Mouse (Mus musculus) stomach, postnatal 0 days (tissue): ENCODE data around the gene Lck. TPM values are rescaled to one million over a fixed set of nuclear protein-coding genes. Genes with fewer than 3 reads are reported as not detected.

Experiments used
- ATAC-seq: fragments of 200-750 bp; cut with Nextera tagmentation; 2 replicates; pipeline ENCODE4 v1.8.0; 2017; ENCODE audit not compliant: low FRiP score, low TSS enrichment
- DNase-seq: peaks from one replicate; pipeline ENCODE4 v3.0.0-alpha.2; 2016; ENCODE audit warnings: low spot score
- H3K27ac ChIP-seq: fragments of 300-500 bp; sonication (generic); replicated peaks from 2 replicates; pipeline ENCODE4 v1.5.1; 2014; ENCODE audit warnings: mild to moderate bottlenecking, control low read depth
- H3K27me3 ChIP-seq: fragments of 300-500 bp; sonication (generic); 2 replicates; pipeline ENCODE4 v1.6.1; 2014; ENCODE audit warnings: low read length; ENCODE audit not compliant: control insufficient read depth, insufficient read depth
- H3K36me3 ChIP-seq: fragments of 300-500 bp; sonication (generic); 2 replicates; pipeline ENCODE4 v1.6.1; 2014; ENCODE audit warnings: low read length, mixed read lengths; ENCODE audit not compliant: control insufficient read depth, insufficient read depth
- H3K4me1 ChIP-seq: fragments of 300-500 bp; sonication (generic); replicated peaks from 2 replicates; pipeline ENCODE4 v1.6.1; 2014; ENCODE audit warnings: antibody characterized with exemption; ENCODE audit not compliant: control insufficient read depth, insufficient read depth
- H3K4me2 ChIP-seq: fragments of 300-500 bp; sonication (generic); replicated peaks from 2 replicates; pipeline ENCODE4 v1.6.1; 2014; ENCODE audit warnings: low read depth, mild to moderate bottlenecking, control low read depth, moderate library complexity
- H3K4me3 ChIP-seq: fragments of 300-500 bp; sonication (generic); 2 replicates; pipeline ENCODE4 v1.5.1; 2014; ENCODE audit warnings: low read depth, low read length, control low read depth
- H3K9ac ChIP-seq: fragments of 300-500 bp; sonication (generic); 2 replicates; pipeline ENCODE4 v1.6.1; 2014; ENCODE audit warnings: mild to moderate bottlenecking, low read length, control low read depth, mixed read lengths
- H3K9me3 ChIP-seq: fragments of 300-500 bp; sonication (generic); 2 replicates; pipeline ENCODE4 v1.6.1; 2016; ENCODE audit warnings: low read length; ENCODE audit not compliant: control insufficient read depth
- CTCF ChIP-seq: IDR thresholded peaks from 2 replicates; pipeline ENCODE4 v1.5.1; 2016; ENCODE audit warnings: antibody characterized with exemption, low read depth, mild to moderate bottlenecking, moderate library complexity
- EP300 ChIP-seq: optimal IDR thresholded peaks from 2 replicates; pipeline ENCODE3; 2016; ENCODE audit warnings: antibody characterized with exemption
- WGBS: fragments of 180-500 bp; shearing (Covaris S2); extraction: QIAGEN DNeasy Blood & Tissue Kit; methylation state at CpG from one replicate; pipeline ENCODE4 v1.1.7; 2014; 5-methylcytosine and 5-hydroxymethylcytosine counted together
- polyA plus RNA-seq: library from polyadenylated mRNA; unstranded; fragments of >200 nt; fragmentation: Nextera tagmentation; extraction: Ambion mirVana; gene quantifications from 2 replicates; pipeline ENCODE4 v1.2.1, GENCODE M21; 2015

The Lck gene
- polyA plus RNA-seq, 1 experiment from 2014 or later: 1.9 TPM

DNA sequence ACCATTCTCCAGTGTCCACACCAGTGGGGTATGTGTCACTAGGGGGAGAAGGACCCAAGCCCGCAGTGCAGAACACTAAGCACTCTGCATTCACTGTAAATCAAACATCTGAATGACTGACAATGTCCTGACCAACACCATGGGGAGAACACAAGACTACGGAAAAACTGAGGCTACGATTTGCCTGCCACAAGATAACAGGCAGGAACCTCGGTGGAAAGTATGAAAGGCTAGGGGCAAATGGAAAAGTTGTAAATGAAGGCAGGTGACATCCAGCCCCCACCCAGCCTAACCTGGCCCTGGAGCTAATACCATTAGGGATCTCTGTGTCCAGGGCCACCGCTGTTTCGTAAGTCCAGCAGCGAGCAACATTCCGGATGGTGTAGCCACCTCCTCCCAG, 54.9 kb downstream of the Lck start:
- no peak for ATAC-seq
- 87% methylated on average over 8 of the region's 8 CpGs for WGBS

DNA sequence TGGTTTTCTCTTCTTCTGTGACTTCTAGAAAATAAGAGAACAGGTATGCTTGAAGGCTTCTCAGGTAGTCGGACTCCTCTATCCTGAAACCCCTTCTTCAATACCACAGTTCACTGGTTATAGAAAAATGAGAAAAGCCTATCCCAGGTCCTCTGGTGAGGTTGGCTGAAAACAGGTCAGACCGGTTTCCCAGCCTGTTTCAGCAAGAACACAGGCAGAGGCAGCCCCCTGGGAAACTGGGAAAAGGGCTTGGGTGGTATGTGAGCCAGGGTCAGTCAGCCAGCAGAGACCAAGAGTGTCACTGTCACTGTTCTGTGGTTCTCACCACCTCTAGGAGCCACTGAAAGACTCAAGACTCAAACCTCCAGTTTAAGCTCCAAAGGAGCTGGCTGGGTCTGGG, 56.5 kb downstream of the Lck start:
- Histone ChIP-seq H3K4me1 (no peaks in the 10 kb centered on the region), H3K4me3 (no peak overlapping the region), H3K27me3 (no peaks in the 10 kb centered on the region), H3K36me3 (peaks cover 18% of the 10 kb centered on the region), H3K9ac (no peak overlapping the region), H3K4me2 (no peak overlapping the region), H3K9me3 (no peaks in the 10 kb centered on the region), H3K27ac (peak overlapping the region; percentile 69)
- 24% methylated on average over 2 of the region's 2 CpGs for WGBS
- no peak for ATAC-seq
- peak; percentile 81 for DNase-seq
- TF ChIP-seq EP300: no peak
- no peak for TF ChIP-seq CTCF

More for the DNA sequence above, 54.9 kb downstream of the Lck start:
- Histone ChIP-seq H3K27me3 (no peaks in the 10 kb centered on the region), H3K9me3 (no peaks in the 10 kb centered on the region), H3K36me3 (peaks cover 20% of the 10 kb centered on the region), H3K4me1 (no peaks in the 10 kb centered on the region), H3K4me3 (no peak overlapping the region), H3K9ac (no peak overlapping the region), H3K4me2 (no peak overlapping the region), H3K27ac (no peak overlapping the region)
- TF ChIP-seq CTCF (no peak), EP300 (no peak)
- DNase-seq: no peak

DNA sequence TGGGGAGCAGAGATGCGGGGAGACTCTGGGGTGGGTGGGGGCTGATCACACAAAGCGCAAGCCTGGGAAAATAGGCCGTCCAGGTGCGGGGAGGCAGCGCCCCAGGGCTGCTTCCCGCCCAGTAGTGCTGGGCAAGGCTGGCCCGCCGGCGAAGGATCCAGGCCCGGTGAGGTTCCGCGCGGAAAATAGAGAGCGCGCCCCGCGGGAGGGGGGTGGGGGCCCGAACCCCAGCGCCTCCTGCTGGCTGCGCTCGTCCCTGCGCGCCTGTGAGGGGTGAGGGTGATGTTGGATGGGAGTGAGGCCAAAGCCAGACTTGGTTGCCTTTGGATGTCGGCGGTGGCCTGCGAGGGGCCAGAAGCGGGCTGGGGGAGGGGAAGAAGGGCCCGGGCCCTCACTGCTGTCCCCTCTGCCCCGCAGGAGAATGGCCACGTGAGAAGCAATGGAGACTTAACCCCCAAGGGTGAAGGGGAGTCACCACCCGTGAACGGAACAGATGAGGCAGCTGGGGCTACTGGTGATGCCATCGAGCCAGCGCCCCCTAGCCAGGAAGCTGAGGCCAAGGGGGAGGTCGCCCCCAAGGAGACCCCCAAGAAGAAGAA, 59.0 kb downstream of the Lck start:
- Histone ChIP-seq H3K36me3 (peaks cover 4% of the 10 kb centered on the region; the same call in 1 of the 2 replicates), H3K9ac (peak overlapping the region; percentile 97), H3K4me3 (peak overlapping the region; percentile 94), H3K4me1 (0 out of 2 replicates have a peak, but pooled peaks cover under 1% of the 10 kb centered on the region), H3K27me3 (no peaks in the 10 kb centered on the region), H3K27ac (peak overlapping the region; percentile 90), H3K4me2 (peak overlapping the region; percentile 90), H3K9me3 (no peaks in the 10 kb centered on the region)
- WGBS: under 1% methylated on average over 31 of the region's 35 CpGs
- TF ChIP-seq EP300 (no peak), CTCF (peak; percentile 87)
- DNase-seq (peak; percentile 76), ATAC-seq (peak; percentile 69)

DNA sequence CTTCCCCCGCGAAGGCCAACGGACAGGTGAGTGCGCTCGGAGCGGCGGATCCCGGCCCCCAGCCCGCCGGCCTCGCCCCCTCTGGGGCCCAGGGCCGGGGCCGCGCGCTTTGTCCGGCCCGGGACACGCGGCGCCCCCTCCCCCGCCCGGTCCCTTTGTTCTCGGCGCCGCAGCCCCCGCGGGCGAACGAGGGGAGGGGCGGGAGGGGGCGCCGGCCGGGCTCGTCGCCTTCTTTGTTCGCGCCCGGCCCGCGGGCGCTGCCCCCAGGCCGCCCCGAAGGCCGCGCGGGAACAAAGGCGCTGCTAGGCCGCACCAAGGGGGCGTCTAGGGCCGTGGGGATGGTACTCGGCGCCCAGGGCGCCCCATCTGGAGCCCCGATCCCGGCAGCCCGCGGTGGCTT, 59.5 kb downstream of the Lck start:
- Histone ChIP-seq H3K9me3 (no peaks in the 10 kb centered on the region), H3K36me3 (peaks cover 4% of the 10 kb centered on the region; the same call in 1 of the 2 replicates), H3K4me3 (peak overlapping the region; percentile 94), H3K4me1 (0 out of 2 replicates have a peak, but pooled peaks cover 3% of the 10 kb centered on the region), H3K4me2 (peak overlapping the region; percentile 90), H3K9ac (peak overlapping the region; percentile 97), H3K27me3 (no peaks in the 10 kb centered on the region), H3K27ac (peak overlapping the region; percentile 90)
- under 1% methylated on average over 24 of the region's 57 CpGs for WGBS
- ATAC-seq (peak; percentile 11), DNase-seq (no peak)
- TF ChIP-seq EP300: no peak
- TF ChIP-seq CTCF: no peak

DNA sequence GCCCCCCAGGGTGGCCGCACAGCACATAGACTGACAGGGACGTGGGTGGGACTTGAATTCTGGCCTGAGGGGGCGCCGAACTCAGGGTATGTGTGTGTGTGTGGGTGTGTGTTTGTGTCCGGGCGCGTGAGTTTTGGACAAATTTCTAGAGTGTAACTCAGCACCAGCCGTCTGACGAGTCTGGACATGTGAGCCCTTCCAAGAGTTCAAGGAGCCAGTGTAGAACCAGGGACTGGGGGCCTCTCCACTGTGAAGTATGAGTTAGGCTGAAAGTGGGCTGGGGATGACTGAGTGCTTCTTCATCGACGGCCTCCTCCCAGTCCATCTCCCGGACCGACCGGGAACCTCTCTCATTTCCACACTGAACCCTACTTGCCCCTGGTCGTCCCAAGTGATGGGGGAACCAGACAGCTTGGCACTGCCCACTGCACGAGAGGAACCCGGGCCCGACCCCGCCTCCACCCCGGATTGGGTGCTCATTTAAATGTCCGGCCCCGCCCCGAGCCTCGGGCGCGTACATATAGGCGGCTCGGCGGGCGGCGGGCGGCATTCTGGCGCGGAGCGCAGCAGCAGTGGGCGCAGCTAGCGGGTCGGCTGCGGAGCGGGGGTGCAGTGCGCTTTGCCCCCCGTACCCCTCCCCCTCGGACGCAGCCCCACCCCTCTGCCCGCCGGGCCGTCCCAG, 60.2 kb downstream of the Lck start, which contains the start of gene Marcksl1:
TSS of gene Marcksl1 (plus strand) at position 496 of the 682 bp plus-strand sequence.
- TF ChIP-seq CTCF (peak; percentile 15), EP300 (no peak)
- Histone ChIP-seq H3K4me2 (peak within 1 kb of the TSS; percentile 90), H3K27ac (peak within 1 kb of the TSS; percentile 90), H3K36me3 (peaks cover 4% of the 10 kb centered on the region; the same call in 1 of the 2 replicates), H3K9ac (peak within 1 kb of the TSS; percentile 97), H3K9me3 (no peaks in the 10 kb centered on the region), H3K4me3 (peak within 1 kb of the TSS; percentile 94), H3K27me3 (no peaks in the 10 kb centered on the region), H3K4me1 (0 out of 2 replicates have a peak, but pooled peaks cover 3% of the 10 kb centered on the region)
- DNase-seq (peak; percentile 90), ATAC-seq (peak; percentile 79)
- 7% methylated on average over 38 of the region's 47 CpGs for WGBS
